In genomic region chr2:173132794-173133300, GRCm38 (mm10) we compare ENCODE assay signal across 18 mouse cellular contexts. TPM values are rescaled to one million over a fixed set of nuclear protein-coding genes. Genes with fewer than 3 reads are reported as not detected.
"Had no signal": no experiment of that assay in that cellular context is flagged by ENCODE, and none has a peak within 500 bp of the region (broad histone marks: within the 10 kb centered on the region; RNA-seq: fewer than 3 reads in every experiment).

No protein-coding gene starts in this region.

- H3K27ac ChIP-seq: left cerebral cortex, adult 2 months; limb, embryonic 10.5 days; liver, embryonic 13.5 days; lung, embryonic 15.5 days; macrophage; midbrain, embryonic 12.5 days; neural tube, embryonic 13.5 days; stomach, postnatal 0 days had no signal

- H3K36me3 ChIP-seq: limb, embryonic 10.5 days; liver, embryonic 13.5 days; lung, embryonic 15.5 days; midbrain, embryonic 12.5 days; neural tube, embryonic 13.5 days had no signal

- DNase-seq: kidney, postnatal 14 days; liver, embryonic 13.5 days; liver, postnatal 0 days; lung, postnatal 14 days; right cerebral cortex, adult 18-20 months; right cerebral cortex, postnatal 25 days had no signal

- H3K9ac ChIP-seq: liver, embryonic 13.5 days; liver, postnatal 0 days; lung, embryonic 15.5 days; midbrain, embryonic 12.5 days; neural tube, embryonic 13.5 days had no signal

- ATAC-seq: liver, postnatal 0 days; midbrain, embryonic 16.5 days had no signal

- H3K9me3 ChIP-seq: limb, embryonic 10.5 days; liver, embryonic 13.5 days; lung, embryonic 15.5 days; midbrain, embryonic 12.5 days; neural tube, embryonic 13.5 days had no signal

- H3K4me3 ChIP-seq: left cerebral cortex, adult 2 months; limb, embryonic 10.5 days; liver, embryonic 13.5 days; lung, embryonic 15.5 days; midbrain, embryonic 12.5 days; neural tube, embryonic 13.5 days had no signal

- H3K4me1 ChIP-seq: limb, embryonic 10.5 days; liver, embryonic 13.5 days; lung, embryonic 15.5 days; midbrain, embryonic 12.5 days; neural tube, embryonic 13.5 days had no signal

- H3K27me3 ChIP-seq: lung, embryonic 15.5 days; neural tube, embryonic 13.5 days had no signal

- H3K4me2 ChIP-seq: liver, embryonic 13.5 days; lung, embryonic 15.5 days; midbrain, embryonic 12.5 days; neural tube, embryonic 13.5 days had no signal

RNA-seq across cellular contexts. Expression of gene Ctcfl, which starts 13.5 kb away (rescaled TPM):
- total RNA-seq: layer of hippocampus, postnatal 25 days; left cerebral cortex, postnatal 14 days; megakaryocyte-erythroid progenitor cell, adult 5-6 weeks had no signal
- polyA plus RNA-seq: limb, embryonic 14.5 days; macrophage; midbrain, embryonic 12.5 days; stomach, postnatal 0 days had no signal

RNA-seq across cellular contexts. Expression of gene Pck1, which starts 20.0 kb away (rescaled TPM):
- total RNA-seq: layer of hippocampus, postnatal 25 days; left cerebral cortex, postnatal 14 days; megakaryocyte-erythroid progenitor cell, adult 5-6 weeks had no signal
- polyA plus RNA-seq: limb, embryonic 10.5 days; macrophage; midbrain, embryonic 12.5 days; midbrain, embryonic 16.5 days; neural tube, embryonic 13.5 days had no signal
